8 mouse cellular contexts compared by ENCODE assay signal in genomic region chr8:120485551-120486476, GRCm38 (mm10).
DNase-seq lines count a peak whose midpoint lies in the region; ATAC-seq lines count a peak whose summit lies in the region.

No protein-coding gene starts in this region.

- H3K27me3 ChIP-seq in kidney, embryonic 16.5 days (ENCODE audit: insufficient read depth, low read length) = no peaks in the 10 kb centered on the region
- peaks cover 49% of the 10 kb centered on the region for H3K27me3 ChIP-seq in embryonic facial prominence, embryonic 10.5 days (replicated peaks; ENCODE audit: low read depth, poor library complexity, severe bottlenecking)
- H3K27me3 ChIP-seq in intestine, embryonic 15.5 days (replicated peaks) = no peaks in the 10 kb centered on the region; the same call in 1 of the 2 replicates
- H3K27me3 ChIP-seq in neural tube, embryonic 12.5 days (replicated peaks) = no peaks in the 10 kb centered on the region; the same call in 1 of the 2 replicates

- WGBS in kidney, embryonic 16.5 days = 24% methylated on average over 21 of the region's 21 CpGs
- WGBS in embryonic facial prominence, embryonic 10.5 days = 14% methylated on average over 21 of the region's 21 CpGs
- WGBS in intestine, embryonic 15.5 days = 46% methylated on average over 21 of the region's 21 CpGs
- WGBS in neural tube, embryonic 12.5 days = 11% methylated on average over 21 of the region's 21 CpGs

- ATAC-seq in kidney, embryonic 16.5 days (ENCODE audit: low FRiP score, low TSS enrichment) = no peak
- ATAC-seq in intestine, embryonic 15.5 days = no peak
- ATAC-seq in neural tube, embryonic 12.5 days (ENCODE audit: low FRiP score, low read depth) = no peak

- H3K9me3 ChIP-seq in kidney, embryonic 16.5 days (ENCODE audit: low read length) = no peaks in the 10 kb centered on the region
- no peaks in the 10 kb centered on the region for H3K9me3 ChIP-seq in embryonic facial prominence, embryonic 10.5 days
- no peaks in the 10 kb centered on the region for H3K9me3 ChIP-seq in intestine, embryonic 15.5 days
- H3K9me3 ChIP-seq in neural tube, embryonic 12.5 days = no peaks in the 10 kb centered on the region

- H3K36me3 ChIP-seq in kidney, embryonic 16.5 days (ENCODE audit: insufficient read depth, low read length) = no peaks in the 10 kb centered on the region
- no peaks in the 10 kb centered on the region for H3K36me3 ChIP-seq in embryonic facial prominence, embryonic 10.5 days (replicated peaks)
- no peaks in the 10 kb centered on the region for H3K36me3 ChIP-seq in intestine, embryonic 15.5 days
- H3K36me3 ChIP-seq in neural tube, embryonic 12.5 days = no peaks in the 10 kb centered on the region

- H3K4me1 ChIP-seq in kidney, embryonic 16.5 days (ENCODE audit: insufficient read depth, low read length) = peaks cover 55% of the 10 kb centered on the region
- peaks cover 95% of the 10 kb centered on the region for H3K4me1 ChIP-seq in embryonic facial prominence, embryonic 10.5 days
- H3K4me1 ChIP-seq in intestine, embryonic 15.5 days (replicated peaks) = peaks cover 52% of the 10 kb centered on the region
- H3K4me1 ChIP-seq in neural tube, embryonic 12.5 days = peaks cover 49% of the 10 kb centered on the region

- H3K4me2 ChIP-seq in kidney, embryonic 16.5 days (replicated peaks; ENCODE audit: low read depth, low read length) = peak overlapping the region; percentile 94
- H3K4me2 ChIP-seq in intestine, embryonic 15.5 days (replicated peaks) = peak overlapping the region; percentile 98
- H3K4me2 ChIP-seq in neural tube, embryonic 12.5 days (replicated peaks) = peak overlapping the region; percentile 98

- H3K27ac ChIP-seq in kidney, embryonic 16.5 days (ENCODE audit: low read length) = peak overlapping the region; percentile 13; the same call in 1 of the 2 replicates
- peak overlapping the region; percentile 94 for H3K27ac ChIP-seq in embryonic facial prominence, embryonic 10.5 days (replicated peaks)
- peak overlapping the region; percentile 96 for H3K27ac ChIP-seq in intestine, embryonic 15.5 days
- H3K27ac ChIP-seq in neural tube, embryonic 12.5 days = peak overlapping the region; percentile 100

- peak overlapping the region; percentile 71 for H3K4me3 ChIP-seq in kidney, embryonic 16.5 days (ENCODE audit: low read length)
- peak overlapping the region; percentile 87 for H3K4me3 ChIP-seq in embryonic facial prominence, embryonic 10.5 days
- no peak overlapping the region for H3K4me3 ChIP-seq in intestine, embryonic 15.5 days (replicated peaks)
- peak overlapping the region; percentile 98 for H3K4me3 ChIP-seq in neural tube, embryonic 12.5 days

- DNase-seq in kidney, adult 18-20 months = no peak
- DNase-seq in embryonic facial prominence, embryonic 10.5 days (ENCODE audit: low spot score) = no peak
- DNase-seq in gastrocnemius, postnatal 4 days (ENCODE audit: low spot score in 2 of 2) = no peak
- no peak for DNase-seq in right cerebral cortex, postnatal 14 days
- DNase-seq in adipocyte (ENCODE audit: low spot score) = no peak

- H3K9ac ChIP-seq in kidney, embryonic 16.5 days (replicated peaks; ENCODE audit: low read length) = peak overlapping the region; percentile 9; the same call in 1 of the 2 replicates
- H3K9ac ChIP-seq in intestine, embryonic 15.5 days = no peak overlapping the region
- H3K9ac ChIP-seq in neural tube, embryonic 12.5 days = peak overlapping the region; percentile 98

Comparison
In these comparisons a context has a peak if more than half of its experiments do, and no peak if none do; other contexts are left out.
1. H3K27ac ChIP-seq: peak in every context shown above with its lines; median percentile 100 in neural tube, embryonic 12.5 days; 96 in intestine, embryonic 15.5 days; 94 in embryonic facial prominence, embryonic 10.5 days; 13 in kidney, embryonic 16.5 days.